Mouse (Mus musculus) embryo, embryonic 11.5 days (tissue): Measurements from ENCODE around the gene Zfp800.

Experiments used
- DNase-seq: peaks from one replicate; pipeline ENCODE4 v3.0.0-alpha.2; 2012; ENCODE audit warnings: low read depth, low spot score

Zfp800 gene

GRCm38 (mm10) chr6:28397681-28398203 lies at the start of gene Zfp800:
Gene Zfp800 (minus strand): TSS chr6:28398005.
- no peak for DNase-seq

GRCm38 (mm10) chr6:28431538-28431855 lies 33.7 kb upstream of the Zfp800 start:
- no peak for DNase-seq

GRCm38 (mm10) chr6:28430795-28431537 lies 33.2 kb upstream of the Zfp800 start:
- no peak for DNase-seq

- no peak for DNase-seq
Measured at GRCm38 (mm10) chr6:28429870-28430269, 32.1 kb upstream of the Zfp800 start.

DNA sequence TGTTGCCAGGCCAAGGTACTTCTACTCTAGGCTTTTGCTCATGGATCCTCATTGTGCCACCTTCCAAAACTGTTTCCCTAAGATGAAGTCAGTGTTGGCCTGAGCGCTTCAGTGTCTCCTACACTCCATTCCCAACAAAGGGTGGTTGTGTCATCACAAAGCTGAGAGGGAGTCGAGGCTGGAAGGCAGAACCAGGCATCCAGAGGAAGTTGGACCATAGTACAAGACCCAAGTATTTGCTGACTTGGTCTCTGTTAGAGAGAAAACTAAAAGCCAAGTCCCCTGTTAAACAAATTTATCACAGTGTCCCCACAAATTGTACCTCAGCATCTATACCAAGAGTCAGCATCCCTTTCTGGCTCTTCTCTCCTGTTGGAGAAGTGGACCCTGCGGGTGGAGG lies 30.5 kb upstream of the Zfp800 start, which contains the start of gene Gcc1:
Gene Gcc1, minus strand, starts transcription at position 101 of the 400 bp plus-strand sequence.
- DNase-seq = no peak

- DNase-seq = no peak
Measured at GRCm38 (mm10) chr6:28427096-28427839, 29.5 kb upstream of the Zfp800 start, which contains the start of gene Fscn3. Gene Fscn3 (plus strand): TSS chr6:28427789.

DNA sequence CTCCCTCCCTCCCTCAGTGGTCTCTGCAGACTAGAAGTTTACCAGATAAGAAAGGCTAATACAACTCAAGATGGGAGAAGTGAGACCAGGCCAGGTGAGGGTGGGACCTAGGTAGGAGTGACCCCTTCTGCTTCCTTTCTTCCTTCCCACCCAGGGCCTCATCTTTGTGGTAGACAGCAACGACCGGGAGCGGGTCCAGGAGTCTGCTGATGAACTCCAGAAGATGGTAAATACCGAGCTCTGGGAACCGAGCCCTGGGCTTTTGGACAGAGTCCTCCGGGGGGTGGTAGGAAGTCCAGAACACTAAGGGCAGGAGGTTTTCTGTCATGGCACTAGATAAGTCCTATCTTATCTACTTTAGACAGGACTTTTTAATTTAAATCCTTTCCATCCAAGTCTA lies 27.2 kb upstream of the Zfp800 start:
- no peak for DNase-seq

- DNase-seq = peak; percentile 29
Measured at GRCm38 (mm10) chr6:28423767-28424695, 26.2 kb upstream of the Zfp800 start.

GRCm38 (mm10) chr6:28423313-28423712 lies 25.5 kb upstream of the Zfp800 start, which contains the start of gene Arf5:
Gene Arf5 (plus strand): TSS chr6:28423560.
- DNase-seq = peak; percentile 62

- DNase-seq = no peak
Measured at GRCm38 (mm10) chr6:28422651-28423290, 25.0 kb upstream of the Zfp800 start.

- peak; percentile 83 for DNase-seq
Measured at GRCm38 (mm10) chr6:28421469-28422000, 23.7 kb upstream of the Zfp800 start.

DNA sequence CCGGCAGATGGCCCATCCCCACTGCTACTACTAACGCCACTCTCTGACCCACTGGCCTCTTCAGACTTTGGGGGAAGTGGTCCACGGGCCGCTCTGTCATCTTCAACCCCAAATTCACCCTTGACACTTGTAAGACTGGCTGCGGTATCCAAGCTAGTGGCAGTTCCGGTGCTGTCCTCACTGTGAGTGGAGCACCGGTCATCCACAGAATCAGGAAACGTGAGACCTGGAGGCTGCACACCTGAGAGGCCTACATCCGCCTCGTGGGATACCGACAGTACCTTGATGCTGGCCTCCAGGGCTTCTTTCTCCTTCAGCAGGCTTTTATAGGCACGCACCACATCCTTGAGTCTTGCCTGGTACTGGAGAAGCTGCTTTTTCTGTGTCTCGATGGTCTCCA lies 23.1 kb upstream of the Zfp800 start:
- no peak for DNase-seq

DNA sequence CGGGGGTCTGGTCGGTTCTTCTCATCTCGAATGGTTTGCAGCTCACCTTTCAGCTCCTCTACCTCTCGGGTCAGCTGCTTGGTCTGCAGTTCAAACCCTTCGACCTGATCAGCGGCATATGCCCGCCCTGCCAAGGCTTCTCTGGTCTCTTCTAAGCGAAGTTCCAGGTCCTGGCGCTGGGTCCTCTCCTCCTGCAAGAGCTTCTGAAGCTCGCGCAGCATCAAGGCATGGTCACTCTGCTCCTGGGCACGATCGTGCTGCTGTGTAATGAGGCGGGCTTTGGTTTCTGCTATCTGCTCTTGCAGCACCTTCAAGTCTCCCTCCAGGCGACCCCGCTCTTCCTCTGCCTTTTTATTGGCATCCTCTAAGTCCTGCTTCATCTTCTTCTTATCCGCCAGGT lies 22.6 kb upstream of the Zfp800 start:
- no peak for DNase-seq

GRCm38 (mm10) chr6:28419673-28420072 lies 21.9 kb upstream of the Zfp800 start:
- no peak for DNase-seq

GRCm38 (mm10) chr6:28418449-28418848 lies 20.6 kb upstream of the Zfp800 start:
- no peak for DNase-seq

DNA sequence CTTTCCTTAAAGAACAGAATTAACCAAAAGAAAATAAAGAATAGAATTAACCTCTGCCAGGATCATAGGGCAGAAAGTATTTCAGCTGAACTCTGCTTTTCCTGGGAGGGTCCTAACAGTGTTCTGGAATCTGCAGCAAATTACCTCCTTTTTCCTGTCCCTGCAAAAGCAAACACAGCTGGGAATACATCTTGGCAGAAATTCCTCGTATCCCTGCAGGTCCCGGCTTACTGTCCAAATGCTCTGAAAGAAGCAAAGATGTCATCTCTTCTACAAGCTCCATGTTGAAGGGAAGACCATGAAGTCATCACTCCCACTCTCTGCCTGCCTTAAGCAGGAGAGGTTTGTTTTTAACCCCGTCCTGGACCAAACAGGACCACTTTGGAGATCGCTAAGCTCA lies 19.2 kb upstream of the Zfp800 start:
- no peak for DNase-seq

- no peak for DNase-seq
Measured at GRCm38 (mm10) chr6:28411236-28411635, 13.4 kb upstream of the Zfp800 start.

GRCm38 (mm10) chr6:28410053-28410452 lies 12.2 kb upstream of the Zfp800 start:
- DNase-seq = no peak

- no peak for DNase-seq
Measured at GRCm38 (mm10) chr6:28399791-28400190, 2.0 kb upstream of the Zfp800 start.

DNA sequence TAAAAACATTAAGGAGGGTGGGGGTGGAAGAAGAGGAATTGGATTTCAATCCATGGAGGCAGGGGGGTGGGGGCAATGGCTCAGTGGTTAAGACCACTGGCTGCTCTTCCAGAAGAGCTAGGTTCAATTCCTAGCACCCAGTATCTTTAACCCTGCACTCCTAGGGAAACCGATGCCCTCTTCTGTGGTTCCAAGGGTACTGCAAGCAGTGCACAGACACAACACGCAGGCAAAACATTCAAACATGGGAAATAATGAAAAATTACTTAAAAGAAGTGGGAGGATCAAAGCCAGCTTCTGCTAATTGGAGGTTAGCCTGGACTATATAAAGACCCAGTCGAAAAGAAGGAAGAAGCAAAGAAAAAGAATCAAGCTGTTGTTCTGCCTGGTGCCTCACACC lies 921 bp upstream of the Zfp800 start:
- no peak for DNase-seq
